Comparison of ENCODE assay signal across 8 mouse cellular contexts in genomic region chr19:53037925-53038419, GRCm38 (mm10). TPM values are rescaled to one million over a fixed set of nuclear protein-coding genes. Genes with fewer than 3 reads are reported as not detected.
DNase-seq lines count a peak whose midpoint lies in the region; ATAC-seq and TF ChIP-seq lines count a peak whose summit lies in the region.

No protein-coding gene starts in this region.

- H3K79me2 ChIP-seq in macrophage (ENCODE audit: inconsistent target), result peaks cover 51% of the 10 kb centered on the region

- TF ChIP-seq POLR2A in kidney, adult 2 months (IDR thresholded peaks at IDR 0.05; ENCODE audit: low read depth, low read length), result no peak

- no peaks in the 10 kb centered on the region for H3K36me3 ChIP-seq in kidney, adult 2 months (ENCODE audit: control insufficient read depth, insufficient read depth, low read length)
- no peaks in the 10 kb centered on the region for H3K36me3 ChIP-seq in macrophage (ENCODE audit: inconsistent target)

- POLR2A ChIA-PET in Patski (lab: Charles Lee), result interaction anchor here (1.2 to 1.7 kb wide), 3 partner anchors 10 to 207 kb away, joined by 3 to 6 read pairs (median 4); no protein-coding TSS in a partner anchor

- DNase-seq in kidney, adult 2 months, result no peak
- DNase-seq in kidney, postnatal 4 days, result no peak
- DNase-seq in Patski (ENCODE audit: low read depth, low spot score), result no peak
- DNase-seq in gastrocnemius, postnatal 14 days, result no peak
- DNase-seq in cerebellum, adult 11-12 months, result no peak
- no peak for DNase-seq in thymus, postnatal 4 days

- peak overlapping the region; percentile 68 for H3K27ac ChIP-seq in kidney, adult 2 months (ENCODE audit: insufficient read depth, low read depth, low read length)
- peak overlapping the region; percentile 45 for H3K27ac ChIP-seq in macrophage

- H3K27me3 ChIP-seq in kidney, adult 2 months (replicated peaks; ENCODE audit: control insufficient read depth, insufficient read depth, low read length), result no peaks in the 10 kb centered on the region
- no peaks in the 10 kb centered on the region for H3K27me3 ChIP-seq in Patski

- in situ Hi-C loops in Patski (cut with MboI; ENCODE audit: low pct_unique_long_range_greater_than_20kb), result loop anchor here (5.0 kb wide), 1 partner anchor 104 kb away; the partner anchor contains the start of gene Add3

- CTCF ChIA-PET in Patski (lab: Charles Lee), result no interaction called here

- under 1% methylated on average over 28 of the region's 28 CpGs for WGBS in kidney, adult 2 months
- WGBS in macrophage (ENCODE audit: missing documents), result under 1% methylated on average over 27 of the region's 28 CpGs

- peak overlapping the region; percentile 89 for H3K4me3 ChIP-seq in kidney, adult 2 months (ENCODE audit: insufficient read depth, low read depth, low read length)
- H3K4me3 ChIP-seq in macrophage (ENCODE audit: inconsistent target), result peak overlapping the region; percentile 84

- TF ChIP-seq CTCF in kidney, adult 2 months (conservative IDR thresholded peaks at IDR 0.05; ENCODE audit: insufficient read depth, insufficient read length, low read depth, low read length), result no peak
- TF ChIP-seq CTCF in Patski (IDR thresholded peaks at IDR 0.05), result no peak

- peak; percentile 42 for ATAC-seq in Patski
- ATAC-seq in granulocyte monocyte progenitor cell, adult 5-6 weeks (replicated peaks; ENCODE audit: poor library complexity, severe bottlenecking), result peak; percentile 15

- peaks cover 22% of the 10 kb centered on the region for H3K4me1 ChIP-seq in kidney, adult 2 months (ENCODE audit: control insufficient read depth, insufficient read depth, low read length)

- intact Hi-C loops in gastrocnemius, postnatal 14 days (cut with DNase I; ENCODE audit: low total_unique reads), result no loop called here

RNA-seq across cellular contexts. Expression of gene Xpnpep1, which starts 2.0 kb away (rescaled TPM):
- 250 and 253 TPM in 2 replicates for polyA plus RNA-seq in kidney, adult 2 months (2012; rRNA removed)
- polyA plus RNA-seq in Patski (2021) (193 TPM), macrophage (2018) (48.5 to 74.2 TPM (median 48.6 TPM) in 3 replicates)
- 43.6 and 77.0 TPM in 2 replicates for total RNA-seq in granulocyte monocyte progenitor cell, adult 5-6 weeks (2014; fragmentation: Nextera tagmentation)
- total RNA-seq in granulocyte monocyte progenitor cell, adult 5-6 weeks (2017), result 49.8 and 70.5 TPM in 2 replicates
- total RNA-seq in macrophage (2018; cell fraction: chromatin; rRNA removed), result 100 to 1,000 TPM in 8 of 26 experiments, 10 to 100 TPM in 18; 56.5 to 138 (median 82.8) TPM
- total RNA-seq in macrophage (2018; cell fraction: cytosol; rRNA removed), result 10 to 100 TPM; 49.7 to 67.0 (median 58.6) TPM
- total RNA-seq in macrophage (2018; cell fraction: nucleus; rRNA removed), result 10 to 100 TPM; 42.7 to 82.2 (median 52.4) TPM
- total RNA-seq in gastrocnemius, postnatal 14 days (2021), result 10 to 100 TPM; 63.1 to 75.1 TPM
